Mouse (Mus musculus): Measurements from ENCODE around the gene Fank1. TPM values are rescaled to one million over a fixed set of nuclear protein-coding genes. Genes with fewer than 3 reads are reported as not detected.

Gene Fank1
- polyA plus RNA-seq, 1 experiment from 2014 or later = 0.23 TPM

DNA sequence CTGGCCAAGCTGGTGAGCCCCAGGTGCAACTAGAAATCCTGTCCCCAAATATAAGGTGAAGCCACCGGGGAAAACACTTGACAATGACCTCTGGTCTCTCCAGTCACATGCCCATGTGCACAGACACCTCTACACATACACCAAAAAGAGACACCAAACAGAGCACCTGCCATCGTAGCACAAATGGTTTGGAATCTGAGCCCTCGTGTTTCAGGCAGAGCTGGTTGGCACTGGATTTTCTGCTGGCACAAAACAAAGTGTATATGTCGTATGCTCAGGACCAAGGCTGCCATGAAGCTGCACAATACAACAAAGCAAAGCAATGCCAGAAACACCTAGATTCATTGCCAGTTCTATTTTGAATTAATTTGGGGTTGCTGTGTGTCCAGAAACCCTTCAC is 8.6 kb upstream of the Fank1 start:
- DNase-seq (ENCODE audit: low spot score) = no peak

DNA sequence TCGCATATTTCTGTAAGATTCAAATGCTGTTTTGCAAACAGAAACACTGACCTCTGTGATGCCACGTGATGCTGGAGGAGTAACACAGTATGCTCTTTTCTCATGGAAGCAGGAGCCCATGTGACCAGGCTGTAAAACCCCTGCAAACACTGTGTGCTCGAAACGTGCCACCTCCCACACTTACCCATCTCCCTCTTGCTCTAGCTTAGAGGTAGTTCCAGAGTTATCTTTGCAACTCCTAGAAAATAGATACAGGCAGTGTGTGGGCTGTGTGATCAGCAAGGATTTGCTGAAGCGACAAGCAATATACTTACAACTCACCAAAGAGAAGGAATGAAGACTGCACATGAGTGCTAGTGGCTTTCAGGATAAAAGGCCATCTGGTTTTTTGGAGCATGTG is 8.1 kb upstream of the Fank1 start:
- no peak for DNase-seq (ENCODE audit: low spot score)

DNA sequence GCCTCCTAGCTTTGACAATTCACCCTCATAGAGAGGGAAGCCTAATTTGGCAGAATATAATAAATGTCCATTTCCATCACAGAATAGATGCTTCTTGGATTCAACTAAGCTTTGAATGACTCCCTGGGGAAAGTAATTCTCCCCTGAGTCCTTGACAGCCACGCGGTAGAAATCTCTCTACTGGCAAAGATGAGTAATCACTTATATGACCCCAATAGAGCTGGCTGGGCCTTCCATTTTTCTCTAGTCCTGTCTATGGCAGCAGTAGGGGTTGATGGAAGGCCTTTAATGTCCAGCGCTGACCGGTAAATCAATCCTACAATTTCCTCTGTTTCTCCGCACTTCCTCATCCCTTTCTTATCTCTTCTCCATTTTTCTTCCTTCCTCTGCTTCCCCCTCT is 1.5 kb upstream of the Fank1 start:
- DNase-seq (ENCODE audit: low spot score) = no peak

DNA sequence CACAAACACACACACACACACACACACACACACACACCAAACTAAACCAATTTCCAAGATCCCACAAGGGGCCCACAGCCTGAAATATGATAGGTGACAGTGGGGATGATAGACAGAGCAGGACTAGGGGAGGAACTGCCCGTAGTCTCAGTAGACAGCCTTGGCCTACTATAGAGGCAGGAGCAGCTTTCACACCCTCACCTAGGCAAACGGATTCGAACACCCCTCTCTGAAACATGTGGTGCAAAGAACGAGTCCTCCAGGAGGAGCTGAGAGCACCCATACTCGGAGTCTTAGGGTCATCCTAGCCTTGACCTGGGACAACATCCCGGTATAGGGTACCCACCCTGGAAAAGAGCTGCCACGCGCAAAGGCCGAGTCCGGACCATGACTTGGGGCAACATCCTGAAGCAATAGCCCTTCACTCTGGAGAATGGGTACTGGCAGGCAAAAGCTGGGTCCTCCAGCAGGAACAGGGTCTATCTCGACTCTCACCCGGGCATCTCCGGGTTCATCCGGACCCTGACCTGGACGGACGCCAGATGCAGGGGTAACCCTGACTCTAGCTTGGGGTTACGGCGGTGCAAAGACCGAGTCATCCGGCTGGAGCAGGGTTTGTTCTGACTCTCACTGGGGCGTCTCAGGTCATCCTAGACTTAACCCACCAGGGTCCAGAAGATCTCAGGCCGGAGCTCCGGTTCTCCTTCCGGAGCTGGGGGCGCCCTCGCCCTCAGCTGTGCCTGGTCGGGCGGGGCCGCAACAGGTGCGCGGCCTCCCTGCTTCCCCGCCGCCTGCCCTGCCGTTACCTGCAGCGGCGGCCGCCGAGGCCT is 650 bp upstream of the Fank1 start:
- DNase-seq (ENCODE audit: low spot score) = peak; percentile 2

DNA sequence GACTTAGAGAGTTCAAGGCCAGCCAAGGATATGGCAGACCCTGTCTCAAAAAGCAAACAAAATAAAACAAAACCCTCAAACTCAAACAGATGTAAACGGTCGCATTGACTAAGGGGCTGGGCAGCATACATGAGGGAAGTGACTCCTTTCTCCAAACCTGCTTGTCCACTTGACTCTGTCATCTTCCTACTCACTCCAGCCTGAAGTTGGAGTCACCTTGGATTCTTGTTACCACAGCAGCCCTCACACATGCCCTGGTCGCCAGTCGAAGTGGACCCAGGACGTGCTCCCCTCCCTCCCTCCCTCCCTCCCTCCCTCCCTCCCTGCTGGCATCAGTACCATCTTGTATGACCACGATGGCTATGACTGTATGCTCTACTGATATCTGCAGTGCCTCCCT is 4.9 kb downstream of the Fank1 start:
- no peak for DNase-seq (ENCODE audit: low spot score)

DNA sequence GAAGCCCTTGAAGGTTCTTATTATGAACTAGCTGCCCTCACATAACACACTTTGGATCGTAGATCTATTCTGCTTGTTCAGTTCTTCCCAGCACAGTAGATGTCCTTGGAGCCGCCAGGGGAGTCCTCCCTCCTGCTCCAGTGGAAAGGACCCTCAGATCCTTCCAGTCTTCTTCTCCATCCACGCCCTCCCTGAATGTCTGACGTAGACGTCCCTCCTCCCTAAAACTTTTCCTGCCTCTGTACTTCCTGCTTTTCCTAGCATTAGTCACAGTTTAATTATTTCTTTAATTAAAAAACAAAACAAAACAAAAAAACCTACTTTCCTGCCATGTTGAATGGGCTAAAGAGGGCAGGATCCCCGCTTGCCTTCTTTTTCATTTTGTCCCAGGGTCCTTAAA is 5.3 kb downstream of the Fank1 start:
- DNase-seq (ENCODE audit: low spot score) = no peak

DNA sequence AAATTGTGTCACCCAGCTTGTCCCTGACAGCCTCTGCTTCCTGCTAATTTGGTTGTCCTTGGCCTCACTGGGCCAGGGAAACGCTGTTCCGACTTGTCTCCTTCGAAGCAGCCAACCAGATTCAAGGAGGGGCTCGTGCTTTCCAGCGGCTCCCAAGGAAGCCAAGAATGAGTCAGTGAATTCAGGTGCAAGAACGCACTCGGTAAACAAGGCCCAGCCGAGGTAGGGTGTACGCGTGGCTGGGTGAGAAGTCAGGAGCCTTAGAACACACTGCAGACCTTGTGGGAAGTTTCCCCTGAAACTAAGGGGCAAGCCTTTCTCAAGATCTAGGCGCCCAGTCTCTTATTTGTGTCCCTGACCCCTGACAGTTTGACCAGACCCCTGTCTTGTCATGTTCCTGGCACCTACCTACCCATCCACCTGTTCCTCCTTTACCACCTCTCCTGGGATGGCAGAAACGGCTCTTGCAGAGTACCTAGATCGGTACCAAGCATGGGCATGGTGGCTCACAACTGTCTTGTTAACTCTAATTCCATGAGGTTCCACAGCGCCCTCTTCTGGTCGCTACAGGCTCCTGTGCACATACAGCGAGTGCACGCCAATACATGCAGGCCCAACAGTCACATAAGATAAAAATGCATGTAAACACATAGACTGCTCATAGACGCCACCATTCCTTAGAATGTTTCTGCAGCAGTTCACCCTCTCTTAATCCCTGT is 6.2 kb downstream of the Fank1 start, which contains the start of gene Dhx32:
Dhx32 (minus strand) TSS at position 10 of the 719 bp plus-strand sequence.
- peak; percentile 69 for DNase-seq (ENCODE audit: low spot score)

DNA sequence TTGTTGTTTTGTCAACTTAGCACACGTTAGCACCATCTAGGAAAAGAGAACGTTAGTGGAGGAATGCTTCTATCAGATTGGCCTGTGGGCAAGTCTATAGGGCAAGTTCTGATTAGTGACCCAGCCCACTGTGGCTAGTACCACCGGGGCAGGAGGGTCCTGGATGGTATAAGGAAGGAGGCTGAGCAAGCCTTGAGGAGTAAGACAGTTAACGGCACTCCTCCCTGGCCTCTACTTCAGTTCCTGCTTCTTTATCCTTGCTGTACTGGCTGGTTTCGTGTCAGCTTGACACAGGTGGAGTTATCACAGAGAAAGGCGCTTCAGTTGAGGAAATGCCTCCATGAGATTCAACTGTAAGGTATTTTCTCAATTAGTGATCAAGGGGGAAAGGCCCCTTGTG is 10.9 kb downstream of the Fank1 start:
- no peak for DNase-seq (ENCODE audit: low spot score)

DNA sequence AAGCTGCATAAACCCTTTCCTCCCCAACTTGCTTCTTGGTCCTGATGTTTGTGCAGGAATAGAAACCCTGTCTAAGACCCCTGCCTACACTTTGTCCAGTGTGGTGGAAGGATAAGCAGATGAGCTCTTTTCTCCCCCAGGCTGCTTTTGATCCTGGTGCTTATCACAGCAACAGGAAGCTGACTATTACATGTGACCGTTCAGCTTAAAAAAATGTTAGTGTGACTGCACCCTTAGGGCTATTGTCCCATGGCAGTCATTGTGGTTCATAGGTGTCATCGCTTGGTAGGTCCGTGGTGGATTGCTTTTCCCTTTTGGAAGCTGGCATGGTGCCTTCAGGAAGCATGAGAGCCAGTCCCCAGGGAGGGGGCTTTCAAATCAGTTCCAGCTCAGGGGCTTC is 11.5 kb downstream of the Fank1 start:
- no peak for DNase-seq (ENCODE audit: low spot score)

DNA sequence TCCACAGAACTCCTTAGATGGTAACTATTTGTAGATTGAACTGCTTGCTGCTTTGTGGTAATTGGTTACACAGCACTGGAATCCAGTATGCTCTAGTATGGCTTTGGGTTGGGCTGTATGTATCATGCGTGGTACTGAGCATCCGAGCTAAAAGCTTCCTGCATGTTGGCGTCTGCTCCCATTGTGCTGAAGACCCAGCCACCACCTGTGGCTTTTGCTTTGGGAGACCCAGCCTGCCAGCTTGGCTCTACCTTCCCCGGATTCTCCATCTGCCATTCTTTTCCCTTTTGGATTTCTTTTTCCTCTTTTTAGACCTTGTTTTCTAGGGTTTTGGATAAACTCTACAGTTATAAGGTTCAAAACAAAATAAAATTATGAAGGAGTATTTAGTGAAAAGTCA is 13.5 kb downstream of the Fank1 start:
- no peak for DNase-seq (ENCODE audit: low spot score)

DNA sequence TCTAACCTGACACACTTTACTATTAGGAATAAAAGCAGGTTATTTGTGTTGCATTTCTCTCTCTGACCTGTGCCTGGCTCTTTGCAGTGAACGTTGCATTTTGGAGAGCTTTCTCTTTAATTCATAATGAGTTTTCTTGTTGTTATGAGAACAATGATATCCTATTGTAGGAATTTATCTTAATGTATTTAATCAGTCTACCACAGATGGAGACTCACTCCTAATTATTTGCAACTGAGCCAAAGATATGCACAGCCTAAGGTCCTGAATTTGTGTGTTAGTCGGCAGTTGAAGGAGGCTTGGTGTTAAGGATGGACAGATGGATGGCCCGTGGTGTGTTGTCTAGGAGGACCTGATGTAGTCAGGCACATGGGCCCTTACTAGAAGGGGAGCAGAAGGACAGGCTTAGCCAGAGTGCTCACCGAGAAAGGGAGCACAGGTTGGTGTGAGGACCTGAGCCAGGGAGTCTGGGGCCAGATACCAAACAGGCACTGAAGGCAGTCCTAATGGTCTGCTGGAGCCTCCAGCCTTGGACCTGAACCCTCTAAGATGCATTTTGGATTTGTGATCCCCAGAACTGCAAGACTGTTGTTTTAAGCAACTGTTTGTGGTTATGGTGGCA is 14.1 kb downstream of the Fank1 start:
- DNase-seq (ENCODE audit: low spot score) = no peak

DNA sequence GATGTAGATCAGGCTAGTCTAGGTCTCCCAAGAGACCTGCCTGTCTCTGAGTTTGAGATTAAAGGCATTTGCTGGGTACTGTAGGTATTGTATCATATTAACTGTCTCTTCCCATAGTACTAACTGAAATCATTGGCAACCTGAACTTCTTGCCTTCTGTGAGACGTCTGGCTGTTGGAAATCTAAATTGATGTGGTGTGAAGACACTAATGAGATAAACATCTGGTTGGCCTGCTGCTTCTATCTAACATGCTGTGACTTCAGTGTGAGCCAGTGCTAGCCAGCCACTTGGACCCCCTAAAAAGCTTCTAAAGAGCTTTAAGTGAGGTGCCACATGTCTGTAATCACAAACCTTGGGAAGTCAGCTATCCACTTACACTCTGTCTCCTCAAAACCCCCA is 16.1 kb downstream of the Fank1 start:
- DNase-seq (ENCODE audit: low spot score) = no peak

DNA sequence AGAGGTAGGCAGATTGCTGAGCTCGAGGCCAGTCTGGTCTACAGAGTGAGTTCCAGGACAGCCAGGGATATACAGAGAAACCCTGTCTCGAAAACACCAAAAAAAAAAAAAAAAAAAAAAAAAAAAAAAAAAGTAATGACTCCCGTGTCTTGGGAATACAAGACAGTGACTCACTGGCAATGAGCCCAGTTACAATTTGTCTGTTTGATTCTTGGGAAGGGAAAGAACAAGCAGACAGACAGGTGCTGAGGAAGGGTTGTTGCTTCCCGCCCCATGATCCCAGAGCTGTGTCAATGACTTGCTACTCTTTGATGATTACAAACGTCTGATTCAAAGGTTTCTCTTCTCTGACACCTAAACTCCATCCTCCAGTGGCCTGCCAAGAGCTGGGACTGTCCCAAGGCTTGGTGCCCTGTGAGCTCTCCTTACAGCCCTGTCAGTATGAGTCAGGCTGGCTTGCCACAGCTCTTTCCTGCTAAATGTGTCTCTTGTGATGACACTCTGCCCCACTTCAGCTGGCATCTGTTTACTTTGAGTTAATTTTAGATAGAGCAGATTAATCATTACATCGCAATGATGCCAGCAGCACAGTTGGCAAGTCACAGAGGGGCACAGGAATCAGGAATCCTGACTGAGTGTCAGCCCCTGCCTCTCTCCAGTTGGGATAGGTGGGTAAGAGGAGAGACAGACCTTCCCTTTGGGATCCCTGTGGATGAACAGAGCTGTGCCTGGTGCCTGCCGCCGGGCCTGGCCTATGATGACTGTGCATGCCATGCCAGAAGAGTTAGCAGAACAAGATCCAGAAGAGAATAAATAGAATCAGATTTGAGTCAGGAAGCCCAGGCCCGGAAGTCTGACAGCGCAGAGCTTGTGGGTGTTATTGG is 16.8 kb downstream of the Fank1 start:
- no peak for DNase-seq (ENCODE audit: low spot score)

DNA sequence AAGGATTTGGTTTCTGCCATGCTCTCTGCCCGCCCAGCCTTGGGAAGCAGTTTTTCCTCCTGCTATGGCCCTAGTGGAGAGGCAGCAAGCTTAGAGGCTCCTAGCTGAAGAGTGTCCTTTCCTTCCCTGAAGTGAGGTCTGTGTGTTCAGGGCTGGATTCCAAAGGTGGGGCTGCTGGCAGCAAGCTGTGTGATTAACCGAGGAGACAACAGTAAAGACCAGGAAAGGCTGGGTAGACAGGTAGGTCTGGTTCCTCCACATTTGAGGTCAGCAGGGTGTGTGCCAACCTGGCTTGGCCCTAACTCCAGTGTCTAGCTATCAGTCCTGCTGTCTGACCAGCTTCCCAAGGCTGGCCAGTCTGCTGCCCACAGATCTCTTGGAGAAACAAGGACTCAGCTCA is 18.1 kb downstream of the Fank1 start:
- no peak for DNase-seq (ENCODE audit: low spot score)

DNA sequence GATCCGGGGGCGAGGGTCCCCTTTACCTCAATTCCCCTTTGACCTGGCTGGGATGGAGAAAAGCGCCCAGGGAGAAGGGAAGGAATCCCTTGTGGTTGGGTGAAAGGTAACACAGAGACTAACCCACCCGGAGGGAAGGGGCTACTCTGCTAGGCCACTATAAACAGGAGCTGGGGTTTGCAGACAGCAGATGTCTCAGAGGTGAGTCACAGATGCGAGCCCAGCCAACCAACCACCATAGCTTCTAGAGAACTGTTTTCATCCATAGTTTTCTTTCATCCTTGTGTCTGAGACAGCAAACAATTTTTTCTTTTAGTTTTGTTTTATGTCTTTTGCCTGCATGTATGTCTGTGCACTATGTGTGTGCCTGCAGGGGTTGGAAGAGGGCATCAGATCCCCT is 23.3 kb downstream of the Fank1 start:
- no peak for DNase-seq (ENCODE audit: low spot score)

DNA sequence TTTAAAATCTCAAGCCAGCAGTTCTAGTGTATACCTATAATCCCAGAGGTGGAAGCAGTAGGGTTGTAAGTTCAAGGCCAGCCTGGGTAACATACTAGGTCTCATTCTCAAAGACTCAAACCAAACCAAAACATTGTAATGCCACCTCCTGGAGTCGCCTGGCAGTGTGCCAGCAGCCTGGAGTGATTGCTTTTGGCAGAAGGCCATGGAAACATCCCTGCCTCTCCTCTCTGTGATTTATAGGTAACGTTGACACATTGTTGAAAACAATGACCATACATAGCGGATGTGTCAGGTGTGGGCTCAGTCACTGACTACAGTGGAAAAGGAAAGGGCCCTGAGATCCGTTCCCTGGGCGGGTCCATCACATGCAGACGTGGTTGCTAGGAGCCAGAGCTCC is 25.2 kb downstream of the Fank1 start:
- no peak for DNase-seq (ENCODE audit: low spot score)

DNA sequence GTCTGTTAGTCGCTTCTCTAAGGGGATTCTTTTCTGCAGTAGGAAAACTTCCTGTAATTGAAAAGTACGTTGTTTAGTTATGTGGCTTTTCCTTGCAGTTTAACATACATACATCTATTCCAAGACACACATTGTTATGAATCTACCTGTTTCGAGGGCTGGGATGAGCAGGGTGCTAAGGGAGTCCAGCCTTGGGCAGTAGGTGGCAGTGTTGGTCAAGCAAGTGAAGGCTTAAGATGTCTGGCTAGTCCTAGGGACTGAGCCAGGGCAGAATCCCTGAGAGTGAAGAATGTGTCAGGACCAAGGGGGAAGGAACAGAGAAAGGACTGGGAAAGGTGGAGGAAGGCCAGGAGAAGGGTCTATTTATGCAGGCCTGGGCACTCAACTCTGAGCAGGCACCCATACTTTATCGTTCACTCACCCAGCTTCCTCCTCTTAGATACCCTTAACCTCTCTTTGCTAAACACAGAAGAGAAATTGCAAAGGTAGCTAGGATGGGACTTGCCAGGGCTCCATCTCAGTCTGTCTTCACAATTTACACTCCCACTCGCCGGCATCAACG is 29.0 kb downstream of the Fank1 start:
- DNase-seq (ENCODE audit: low spot score) = peak; percentile 21

DNA sequence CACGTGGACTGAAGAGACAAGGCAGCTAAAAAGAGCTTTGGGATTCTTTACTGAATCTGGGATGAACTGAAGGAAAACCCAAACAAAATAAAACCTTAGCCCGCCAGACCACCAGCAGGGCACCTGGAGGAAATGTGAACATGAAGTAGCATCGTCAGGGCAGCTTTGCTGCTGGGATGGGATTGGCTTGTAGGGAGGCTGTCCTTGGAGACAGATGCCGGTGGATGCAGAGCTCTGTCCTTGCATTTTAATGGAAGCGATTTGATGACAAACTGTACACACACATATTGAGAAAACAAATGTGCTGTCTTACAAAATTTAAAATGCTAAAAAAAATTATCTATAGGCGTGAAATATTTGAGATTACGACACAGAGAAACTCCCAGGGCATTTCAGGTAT is 36.3 kb downstream of the Fank1 start:
- DNase-seq (ENCODE audit: low spot score) = no peak

DNA sequence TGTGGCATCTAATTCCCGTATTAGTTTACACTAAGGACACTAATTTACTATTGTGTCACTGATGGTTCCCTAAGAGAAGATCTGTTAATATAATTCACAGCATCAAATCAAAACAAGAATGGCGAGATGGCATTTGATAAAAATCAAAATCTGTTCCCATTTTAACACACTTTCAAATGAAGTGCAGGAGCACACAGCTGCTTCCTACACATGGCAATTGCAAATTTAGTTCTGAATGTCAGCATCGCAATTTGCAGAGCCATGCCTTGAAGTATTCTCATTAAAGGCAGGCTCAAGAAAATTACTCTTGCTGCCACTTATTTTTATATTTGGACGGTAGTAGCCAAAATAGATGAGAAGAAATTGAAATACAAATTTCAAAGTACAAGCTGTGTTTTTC is 36.7 kb downstream of the Fank1 start:
- DNase-seq (ENCODE audit: low spot score) = no peak

DNA sequence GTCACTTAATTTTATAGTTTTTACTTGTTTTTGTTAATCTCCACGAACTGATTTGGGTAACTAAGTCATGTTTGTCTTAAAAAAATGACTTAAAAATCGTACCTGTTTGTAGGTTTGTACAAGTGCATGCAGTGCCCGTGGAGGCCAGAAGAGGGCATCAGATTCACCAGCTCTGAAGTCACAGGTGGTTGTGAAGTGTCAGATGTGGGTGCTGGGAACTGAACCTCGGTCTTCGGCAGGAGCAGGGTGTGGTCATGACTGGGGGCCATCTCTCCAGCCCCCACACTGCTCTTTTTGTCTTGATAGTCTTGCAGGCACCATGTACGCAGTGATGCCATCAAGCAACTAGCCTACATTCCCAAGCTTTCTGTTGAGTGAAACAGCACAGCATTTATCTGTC is 47.1 kb downstream of the Fank1 start:
- no peak for DNase-seq (ENCODE audit: low spot score)

DNA sequence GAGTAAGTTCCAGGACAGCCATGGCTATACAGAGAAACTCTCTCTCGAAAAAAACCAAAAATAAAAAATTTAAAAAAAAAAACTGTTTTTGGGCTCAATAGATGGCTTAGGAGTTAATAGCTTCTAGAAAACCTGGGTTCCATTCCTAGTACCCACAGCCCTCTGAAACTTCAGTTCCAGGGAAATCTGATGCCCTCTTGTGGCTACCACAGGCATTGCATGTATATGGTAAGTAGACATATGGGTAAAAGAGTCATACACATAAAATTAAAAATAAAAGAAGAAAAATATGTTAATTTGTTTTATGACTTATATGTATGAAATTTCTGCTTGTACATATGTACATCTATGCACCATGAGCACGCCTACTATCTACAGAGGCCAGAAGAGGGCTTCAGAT is 47.9 kb downstream of the Fank1 start:
- peak; percentile 20 for DNase-seq (ENCODE audit: low spot score)

All from thymus, postnatal 0 days (tissue).